Mouse (Mus musculus) kidney, embryonic 16.5 days (tissue): ENCODE measurements around the gene Lims1. TPM values are rescaled to one million over a fixed set of nuclear protein-coding genes. Genes with fewer than 3 reads are reported as not detected.

Experiments used
- ATAC-seq: fragments of 200-750 bp; cut with Nextera tagmentation; 2 replicates; pipeline ENCODE4 v1.8.0; 2017; ENCODE audit warnings: moderate TSS enrichment; ENCODE audit not compliant: low FRiP score, low TSS enrichment
- H3K27ac ChIP-seq: fragments of 300-500 bp; sonication (generic); 2 replicates; pipeline ENCODE4 v1.5.1; 2014; ENCODE audit warnings: low read length
- H3K27me3 ChIP-seq: fragments of 300-500 bp; sonication (generic); 2 replicates; pipeline ENCODE4 v1.6.1; 2014; ENCODE audit warnings: low read length, control low read depth, mixed read lengths; ENCODE audit not compliant: insufficient read depth
- H3K36me3 ChIP-seq: fragments of 300-500 bp; sonication (generic); 2 replicates; pipeline ENCODE4 v1.6.1; 2014; ENCODE audit warnings: low read length, control low read depth, mixed read lengths; ENCODE audit not compliant: insufficient read depth
- H3K4me1 ChIP-seq: fragments of 300-500 bp; sonication (generic); 2 replicates; pipeline ENCODE4 v1.6.1; 2014; ENCODE audit warnings: low read length, control low read depth, mixed read lengths; ENCODE audit not compliant: insufficient read depth
- H3K4me2 ChIP-seq: fragments of 300-500 bp; sonication (generic); replicated peaks from 2 replicates; pipeline ENCODE4 v1.6.1; 2014; ENCODE audit warnings: low read depth, low read length
- H3K4me3 ChIP-seq: fragments of 300-500 bp; sonication (generic); 2 replicates; pipeline ENCODE4 v1.5.1; 2014; ENCODE audit warnings: mild to moderate bottlenecking, low read length
- H3K9ac ChIP-seq: fragments of 300-500 bp; sonication (generic); replicated peaks from 2 replicates; pipeline ENCODE4 v1.6.1; 2014; ENCODE audit warnings: low read length
- H3K9me3 ChIP-seq: fragments of 300-500 bp; sonication (generic); 2 replicates; pipeline ENCODE4 v1.6.1; 2016; ENCODE audit warnings: low read length, control low read depth
- WGBS: fragments of 180-500 bp; shearing (Covaris S2); extraction: QIAGEN DNeasy Blood & Tissue Kit; methylation state at CpG from one replicate; pipeline ENCODE4 v1.1.7; 2014; 5-methylcytosine and 5-hydroxymethylcytosine counted together
- polyA plus RNA-seq: library from polyadenylated mRNA; unstranded; fragments of >200 nt; fragmentation: Nextera tagmentation; extraction: Ambion mirVana; gene quantifications from 2 replicates; pipeline ENCODE4 v1.2.1, GENCODE M21; 2015

Lims1 gene
- polyA plus RNA-seq, 1 experiment from 2014 or later = 153 TPM

DNA sequence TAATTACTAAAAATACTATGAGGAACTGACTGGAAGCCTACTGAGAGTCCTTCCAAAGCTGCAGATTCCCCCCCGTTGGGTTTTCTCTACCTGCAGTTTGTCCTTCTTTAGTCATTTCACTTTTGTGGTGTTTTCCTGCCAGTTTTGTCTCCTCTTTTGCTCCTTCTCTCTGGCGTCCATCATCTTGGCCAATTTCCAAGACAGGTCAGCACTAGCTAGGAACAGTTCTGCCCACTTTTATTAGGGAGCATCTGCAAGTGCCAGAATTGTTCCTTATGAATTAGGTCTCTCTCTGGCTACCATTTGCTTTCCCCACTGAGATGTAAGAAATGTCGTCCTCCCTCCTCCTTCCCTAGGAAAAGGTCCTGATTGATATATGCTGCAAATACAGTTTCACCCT lies 65.9 kb downstream of the Lims1 start:
- Histone ChIP-seq H3K27ac (no peak overlapping the region), H3K9ac (no peak overlapping the region), H3K4me2 (no peak overlapping the region), H3K4me3 (no peak overlapping the region), H3K4me1 (peaks cover 9% of the 10 kb centered on the region), H3K9me3 (no peaks in the 10 kb centered on the region), H3K36me3 (no peaks in the 10 kb centered on the region; the same call in 1 of the 2 replicates), H3K27me3 (no peaks in the 10 kb centered on the region)
- ATAC-seq = no peak
- 76% methylated on average over 3 of the region's 3 CpGs for WGBS

DNA sequence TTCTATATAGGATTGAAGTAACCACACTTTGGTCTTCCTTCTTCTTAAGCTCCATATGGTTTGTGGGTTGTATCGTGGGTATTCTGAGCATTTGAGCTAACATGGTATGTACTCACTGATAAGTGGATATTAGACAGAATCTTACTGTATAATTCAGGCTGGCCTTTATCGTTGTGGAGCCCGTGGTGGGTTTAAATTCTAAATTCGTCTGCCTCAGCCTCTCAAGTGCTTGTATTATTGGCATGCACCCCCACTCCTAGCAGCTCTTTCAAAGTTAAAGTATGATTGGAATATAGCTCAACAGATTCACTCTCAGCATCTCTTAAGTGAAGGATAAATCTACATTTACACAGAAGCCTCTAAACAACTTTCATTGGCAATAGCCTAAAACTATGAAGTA lies 69.2 kb downstream of the Lims1 start:
- no peaks in the 10 kb centered on the region for H3K27me3 ChIP-seq
- H3K9ac ChIP-seq = no peak overlapping the region
- no peaks in the 10 kb centered on the region for H3K36me3 ChIP-seq
- no peaks in the 10 kb centered on the region for H3K9me3 ChIP-seq
- WGBS = 85% methylated on average over 4 of the region's 4 CpGs
- no peak overlapping the region for H3K4me2 ChIP-seq
- ATAC-seq = no peak
- H3K4me3 ChIP-seq = no peak overlapping the region
- H3K4me1 ChIP-seq = peaks cover 16% of the 10 kb centered on the region
- H3K27ac ChIP-seq = no peak overlapping the region

- no peak overlapping the region for H3K4me2 ChIP-seq
These were observed 70.1 kb downstream of the Lims1 start for GRCm38 (mm10) chr10:58393026-58394014.

GRCm38 (mm10) chr10:58394170-58394569 lies 70.9 kb downstream of the Lims1 start:
- Histone ChIP-seq H3K27ac (peak overlapping the region; percentile 64), H3K36me3 (no peaks in the 10 kb centered on the region), H3K27me3 (no peaks in the 10 kb centered on the region), H3K4me2 (peak overlapping the region; percentile 26), H3K4me3 (peak overlapping the region; percentile 15), H3K4me1 (peaks cover 16% of the 10 kb centered on the region), H3K9me3 (no peaks in the 10 kb centered on the region), H3K9ac (peak overlapping the region; percentile 43)
- 43% methylated on average over 10 of the region's 10 CpGs for WGBS
- ATAC-seq = peak; percentile 89

More at GRCm38 (mm10) chr10:58393026-58394014, 70.1 kb downstream of the Lims1 start:
- Histone ChIP-seq H3K4me1 (peaks cover 16% of the 10 kb centered on the region), H3K27ac (peak overlapping the region; percentile 40; the same call in 1 of the 2 replicates), H3K9me3 (no peaks in the 10 kb centered on the region), H3K27me3 (no peaks in the 10 kb centered on the region), H3K36me3 (no peaks in the 10 kb centered on the region), H3K4me3 (no peak overlapping the region), H3K9ac (no peak overlapping the region)
- no peak for ATAC-seq
- WGBS = 80% methylated on average over 7 of the region's 7 CpGs

DNA sequence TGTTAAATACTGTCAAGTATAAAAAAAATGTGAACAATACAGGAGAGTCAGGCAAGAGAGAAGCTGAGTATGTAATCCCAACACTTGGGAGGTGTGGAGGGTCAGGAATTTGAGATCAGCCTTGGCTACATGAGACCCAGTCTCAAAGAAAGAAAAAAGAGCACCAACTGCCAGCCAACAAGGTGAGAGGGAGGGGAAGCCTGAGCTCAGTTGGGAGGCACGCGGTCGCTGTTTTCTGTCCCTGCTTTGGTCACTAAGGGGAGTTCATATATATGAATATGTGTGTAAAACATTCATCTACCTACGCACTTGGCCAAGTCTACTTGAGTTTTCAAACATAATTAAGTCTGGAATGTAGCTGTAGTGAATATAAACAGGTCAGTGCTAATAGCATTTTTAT lies 72.0 kb downstream of the Lims1 start:
- H3K4me1 ChIP-seq = peaks cover 16% of the 10 kb centered on the region
- H3K27ac ChIP-seq = no peak overlapping the region
- no peak overlapping the region for H3K9ac ChIP-seq
- H3K4me2 ChIP-seq = no peak overlapping the region
- H3K27me3 ChIP-seq = no peaks in the 10 kb centered on the region
- ATAC-seq = no peak
- H3K4me3 ChIP-seq = no peak overlapping the region
- H3K36me3 ChIP-seq = peaks cover 3% of the 10 kb centered on the region
- WGBS = 67% methylated on average over 4 of the region's 4 CpGs
- H3K9me3 ChIP-seq = no peaks in the 10 kb centered on the region

- no peak for ATAC-seq
- Histone ChIP-seq H3K4me3 (no peak overlapping the region), H3K4me1 (peaks cover 16% of the 10 kb centered on the region), H3K36me3 (peaks cover 3% of the 10 kb centered on the region), H3K27me3 (no peaks in the 10 kb centered on the region), H3K9ac (no peak overlapping the region), H3K27ac (no peak overlapping the region), H3K4me2 (no peak overlapping the region), H3K9me3 (no peaks in the 10 kb centered on the region)
- whole genome bisulfite sequencing = 70% methylated on average over 2 of the region's 2 CpGs
These were observed 72.5 kb downstream of the Lims1 start for GRCm38 (mm10) chr10:58395723-58396122.

GRCm38 (mm10) chr10:58396600-58396999 lies 73.3 kb downstream of the Lims1 start:
- no peak overlapping the region for H3K4me3 ChIP-seq
- WGBS = 69% methylated on average over 3 of the region's 3 CpGs
- H3K36me3 ChIP-seq = peaks cover 11% of the 10 kb centered on the region
- H3K27ac ChIP-seq = 0 out of 2 replicates have a peak overlapping the region, but pooled peaks have one; percentile 31
- no peak overlapping the region for H3K4me2 ChIP-seq
- H3K4me1 ChIP-seq = peaks cover 16% of the 10 kb centered on the region
- ATAC-seq = no peak
- H3K9me3 ChIP-seq = no peaks in the 10 kb centered on the region
- no peaks in the 10 kb centered on the region for H3K27me3 ChIP-seq
- H3K9ac ChIP-seq = no peak overlapping the region

DNA sequence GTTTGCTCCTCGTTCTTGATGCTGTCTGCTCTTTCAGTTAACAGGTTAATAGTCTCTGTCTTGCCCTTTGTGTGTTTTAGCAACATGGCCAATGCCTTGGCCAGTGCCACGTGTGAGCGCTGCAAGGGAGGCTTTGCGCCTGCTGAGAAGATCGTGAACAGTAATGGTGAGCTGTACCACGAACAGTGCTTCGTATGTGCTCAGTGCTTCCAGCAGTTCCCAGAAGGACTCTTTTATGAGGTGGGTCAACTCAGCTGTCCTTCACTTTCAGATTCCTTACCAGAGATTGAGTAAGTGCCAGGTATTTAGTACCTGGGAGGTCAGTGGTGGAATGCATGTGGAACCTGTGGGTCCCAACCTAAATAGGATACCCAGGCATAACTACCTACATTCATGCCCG lies 75.7 kb downstream of the Lims1 start:
- Histone ChIP-seq H3K9me3 (no peaks in the 10 kb centered on the region), H3K27ac (no peak overlapping the region), H3K4me1 (peaks cover 9% of the 10 kb centered on the region), H3K4me2 (no peak overlapping the region), H3K4me3 (no peak overlapping the region), H3K27me3 (no peaks in the 10 kb centered on the region), H3K9ac (no peak overlapping the region), H3K36me3 (peaks cover 18% of the 10 kb centered on the region)
- WGBS = 87% methylated on average over 8 of the region's 8 CpGs
- no peak for ATAC-seq

DNA sequence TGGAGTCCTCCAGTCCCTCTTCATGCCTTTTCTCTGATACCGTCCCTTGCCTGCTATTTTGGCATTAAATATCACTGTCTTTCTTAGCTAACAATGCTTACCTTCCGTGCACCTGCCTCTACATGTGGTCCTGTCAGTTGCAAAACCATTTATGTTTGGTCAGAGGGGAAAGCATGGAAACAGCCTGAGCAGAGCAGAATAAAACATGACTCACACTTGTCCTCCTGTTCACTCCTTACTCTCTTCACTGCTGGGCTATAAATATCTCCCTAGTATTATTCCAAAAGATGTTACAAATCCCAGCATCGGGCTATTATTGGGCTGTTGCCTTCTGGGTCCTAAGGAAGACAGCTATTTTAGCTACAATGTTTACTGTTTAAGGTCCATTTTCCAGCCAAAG lies 78.6 kb downstream of the Lims1 start:
- H3K9me3 ChIP-seq = no peaks in the 10 kb centered on the region
- 77% methylated on average over 3 of the region's 3 CpGs for WGBS
- H3K27me3 ChIP-seq = no peaks in the 10 kb centered on the region
- H3K9ac ChIP-seq = no peak overlapping the region
- peaks cover 12% of the 10 kb centered on the region for H3K4me1 ChIP-seq
- H3K4me3 ChIP-seq = no peak overlapping the region
- peaks cover 29% of the 10 kb centered on the region for H3K36me3 ChIP-seq
- ATAC-seq = no peak
- H3K27ac ChIP-seq = no peak overlapping the region
- H3K4me2 ChIP-seq = no peak overlapping the region

DNA sequence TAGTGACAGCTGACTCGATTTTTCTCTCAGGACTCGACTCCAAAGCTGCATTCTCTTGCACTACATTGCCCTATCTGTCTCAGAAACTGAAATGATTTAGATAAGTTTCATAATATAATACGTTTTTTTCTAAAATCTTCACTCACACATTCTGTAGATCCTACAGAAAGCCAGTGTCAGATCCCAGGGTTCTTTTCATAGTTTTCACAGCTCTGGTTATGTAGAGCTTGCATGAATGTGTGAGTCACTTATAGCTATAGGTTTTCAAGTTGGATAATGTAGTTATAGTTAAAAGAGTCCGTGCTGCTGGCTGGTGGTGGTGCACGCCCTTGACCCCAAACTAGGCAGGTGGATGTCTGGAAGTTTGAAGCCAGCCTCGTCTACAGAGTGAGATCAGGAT lies 81.4 kb downstream of the Lims1 start:
- Histone ChIP-seq H3K36me3 (peaks cover 37% of the 10 kb centered on the region), H3K9ac (no peak overlapping the region), H3K4me3 (no peak overlapping the region), H3K4me2 (no peak overlapping the region), H3K27me3 (no peaks in the 10 kb centered on the region), H3K9me3 (no peaks in the 10 kb centered on the region), H3K27ac (peak overlapping the region; percentile 91), H3K4me1 (peaks cover 12% of the 10 kb centered on the region)
- WGBS = 76% methylated on average over 6 of the region's 6 CpGs
- ATAC-seq = no peak
